Mouse (Mus musculus) myocyte (in vitro differentiated cells): Measurements from ENCODE around the gene Exosc5. TPM values are rescaled to one million over a fixed set of nuclear protein-coding genes. Genes with fewer than 3 reads are reported as not detected.
A peak's percentile ranks its signal among the peaks of the same experiment; 100 is the strongest.

Experiments used
- H3K27me3 ChIP-seq: one replicate; pipeline ENCODE4 v1.6.1; 2011; ENCODE audit not compliant: control insufficient read depth, insufficient read depth, insufficient read length
- H3K36me3 ChIP-seq: one replicate; pipeline ENCODE4 v1.6.1; 2011; ENCODE audit not compliant: control insufficient read depth, insufficient read depth
- H3K4me2 ChIP-seq: one replicate; pipeline ENCODE4 v1.6.1; 2011; ENCODE audit warnings: low read depth, control low read depth
- H3K4me3 ChIP-seq: one replicate; pipeline ENCODE4 v1.5.1; 2011; ENCODE audit warnings: mild to moderate bottlenecking, control low read depth, moderate library complexity
- H3K79me2 ChIP-seq: one replicate; pipeline ENCODE4 v1.6.1; 2011; ENCODE audit not compliant: control insufficient read depth, insufficient read depth
- H3ac ChIP-seq: one replicate; pipeline ENCODE4 v1.6.1; 2011; ENCODE audit not compliant: control insufficient read depth, insufficient read length
- CEBPB ChIP-seq: IDR thresholded peaks from 2 replicates; pipeline ENCODE4 v1.6.1; 2011; ENCODE audit warnings: mild to moderate bottlenecking, moderate library complexity; ENCODE audit not compliant: poor library complexity, insufficient read depth, severe bottlenecking
- E2F4 ChIP-seq: IDR thresholded peaks from one replicate; pipeline ENCODE4 v1.6.1; 2011; ENCODE audit warnings: mild to moderate bottlenecking, control low read depth, moderate library complexity; ENCODE audit not compliant: insufficient read depth
- MAX ChIP-seq: IDR thresholded peaks from one replicate; pipeline ENCODE4 v1.6.1; 2011; ENCODE audit warnings: low read depth, mild to moderate bottlenecking, control low read depth
- MYOD1 ChIP-seq, 3 experiments: IDR thresholded peaks; one replicate each; pipeline ENCODE4 v1.6.1; 2011; ENCODE audit warnings: control low read depth in 2 of 3, low read depth in 2 of 3, mild to moderate bottlenecking in 2 of 3, moderate library complexity in 1 of 3; ENCODE audit not compliant: insufficient read length in 2 of 3, control insufficient read depth in 1 of 3
- MYOG ChIP-seq, 3 experiments: IDR thresholded peaks; one replicate each; pipeline ENCODE4 v1.6.1; 2011; ENCODE audit warnings: control low read depth in 2 of 3, low read depth in 2 of 3, mild to moderate bottlenecking in 2 of 3; ENCODE audit not compliant: insufficient read length in 2 of 3, control insufficient read depth in 1 of 3, insufficient read depth in 1 of 3
- POLR2A ChIP-seq: IDR thresholded peaks from one replicate; pipeline ENCODE4 v1.6.1; 2011; ENCODE audit warnings: low read depth, mild to moderate bottlenecking, control low read depth, moderate library complexity; ENCODE audit not compliant: insufficient read length
- POLR2AphosphoS2 ChIP-seq: IDR thresholded peaks from one replicate; pipeline ENCODE4 v1.6.1; 2011; ENCODE audit warnings: low read depth, control low read depth; ENCODE audit not compliant: insufficient read length
- REST ChIP-seq: IDR thresholded peaks from one replicate; pipeline ENCODE4 v1.6.1; 2011; ENCODE audit warnings: mild to moderate bottlenecking, control low read depth, moderate library complexity; ENCODE audit not compliant: insufficient read depth, insufficient read length
- SRF ChIP-seq: IDR thresholded peaks from one replicate; pipeline ENCODE4 v1.6.1; 2011; ENCODE audit warnings: low read depth; ENCODE audit not compliant: control insufficient read depth, insufficient read length
- TCF12 ChIP-seq: IDR thresholded peaks from one replicate; pipeline ENCODE4 v1.6.1; 2011; ENCODE audit warnings: mild to moderate bottlenecking, control low read depth; ENCODE audit not compliant: poor library complexity, insufficient read depth, severe bottlenecking
- TCF3 ChIP-seq: IDR thresholded peaks from one replicate; pipeline ENCODE4 v1.6.1; 2011; ENCODE audit warnings: low read depth, control low read depth; ENCODE audit not compliant: insufficient read length
- USF1 ChIP-seq: IDR thresholded peaks from one replicate; pipeline ENCODE4 v1.6.1; 2011; ENCODE audit warnings: low read depth, mild to moderate bottlenecking, control low read depth, moderate library complexity
- polyA plus RNA-seq: library from polyadenylated mRNA; unstranded; fragments of >200 nt; fragmentation: generic; extraction: Trizol; gene quantifications from one replicate; pipeline ENCODE4 v1.2.1, GENCODE M21; 2012; ENCODE audit warnings: missing spikeins

The Exosc5 gene
- polyA plus RNA-seq, 1 experiment = 43.5 TPM

DNA sequence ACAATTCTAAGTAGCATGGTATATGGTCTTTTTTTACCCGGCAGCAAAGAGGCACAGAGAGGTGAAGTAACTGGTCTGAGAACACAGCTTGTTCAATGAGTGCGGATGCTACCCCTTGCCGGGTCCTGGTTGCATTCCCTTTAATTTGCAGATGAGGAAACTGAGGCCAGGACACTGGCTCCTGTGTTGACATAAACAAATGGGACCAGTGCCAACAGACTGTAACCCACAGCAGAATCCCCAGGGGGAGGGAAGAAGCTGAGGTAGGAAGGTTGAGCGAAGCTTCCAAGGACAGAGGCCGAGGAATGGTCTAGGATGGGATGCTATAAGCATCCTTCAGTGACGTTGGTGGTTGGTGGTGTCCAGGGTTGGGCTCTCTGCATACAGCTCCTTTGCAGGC is 16.4 kb downstream of the Exosc5 start:
- H3K4me3 ChIP-seq = no peak overlapping the region
- H3K4me2 ChIP-seq = no peak overlapping the region
- H3ac ChIP-seq = no peak overlapping the region
- TF ChIP-seq MAX (no peak), TCF3 (no peak)
- H3K27me3 ChIP-seq = peaks cover 4% of the 10 kb centered on the region
- no peaks in the 10 kb centered on the region for H3K36me3 ChIP-seq
- no peaks in the 10 kb centered on the region for H3K79me2 ChIP-seq

DNA sequence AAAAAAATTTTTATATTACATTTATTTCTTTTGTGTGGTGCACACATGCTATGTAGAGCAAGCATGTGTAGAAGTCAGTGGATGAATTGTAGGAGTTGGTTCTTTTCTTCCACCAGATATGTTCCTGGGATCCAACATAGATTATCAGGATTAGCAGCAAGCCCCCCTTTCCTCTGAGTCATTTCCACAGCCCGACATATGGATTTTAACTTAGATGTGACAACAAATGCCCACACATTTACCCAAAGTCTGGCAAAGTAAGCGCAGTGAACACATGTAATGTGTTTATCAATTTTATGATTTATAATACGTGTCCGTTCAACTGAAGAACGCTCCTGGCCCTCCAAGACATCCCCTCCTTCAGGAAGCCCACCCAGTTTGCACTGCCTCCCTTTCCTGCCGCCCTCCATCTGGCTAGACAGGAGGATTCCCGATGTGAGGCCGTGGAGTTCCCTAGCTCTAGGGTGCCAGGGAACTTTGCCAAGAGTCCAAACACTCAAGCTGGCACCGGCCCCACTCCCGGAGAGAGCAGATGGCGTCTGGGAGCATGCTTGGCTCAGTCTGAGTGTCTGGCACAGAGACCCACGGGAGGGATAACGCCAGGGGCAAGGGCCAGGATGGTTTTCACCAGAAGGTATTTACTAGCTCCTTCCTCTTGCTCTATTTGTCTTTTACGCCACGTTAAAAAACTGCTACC is 17.3 kb downstream of the Exosc5 start:
- TF ChIP-seq MYOG (IDR thresholded peaks at IDR 0.05; ENCODE audit: control insufficient read depth in 1 of 3, insufficient read depth in 1 of 3, insufficient read length in 2 of 3, low read depth in 2 of 3) = peak in 1 of 3 experiments; percentile 67
- TF ChIP-seq MYOD1 (IDR thresholded peaks at IDR 0.05; ENCODE audit: control insufficient read depth in 1 of 3, insufficient read length in 2 of 3, low read depth in 2 of 3) = peak in 2 of 3 experiments; percentile 37 to 38
- no peak for TF ChIP-seq USF1
- TF ChIP-seq E2F4 = no peak
- no peak for TF ChIP-seq MAX
- Histone ChIP-seq H3K36me3 (no peaks in the 10 kb centered on the region), H3ac (no peak overlapping the region), H3K79me2 (no peaks in the 10 kb centered on the region), H3K27me3 (peaks cover 4% of the 10 kb centered on the region), H3K4me2 (peak overlapping the region; percentile 42), H3K4me3 (no peak overlapping the region)

DNA sequence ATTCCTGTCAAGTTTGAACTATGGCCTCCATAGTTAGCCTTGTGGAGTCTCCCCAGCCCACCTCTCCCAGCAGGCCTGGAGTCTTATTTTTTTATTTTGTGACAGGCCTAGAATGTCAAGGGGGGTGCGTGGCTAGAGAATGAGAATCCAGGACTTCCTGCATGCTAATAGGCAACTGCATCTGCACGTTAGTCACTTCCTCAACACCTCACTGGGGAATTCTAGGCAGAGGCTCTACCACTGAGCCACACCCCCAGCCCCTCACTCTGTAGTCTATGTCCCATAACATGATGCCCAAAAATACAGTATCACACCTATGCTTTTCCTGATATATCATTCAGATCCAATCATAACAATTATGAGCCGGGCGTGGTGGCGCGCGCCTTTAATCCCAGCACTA is 18.0 kb downstream of the Exosc5 start:
- TF ChIP-seq MYOD1 (IDR thresholded peaks at IDR 0.05; ENCODE audit: control insufficient read depth in 1 of 3, insufficient read length in 2 of 3, low read depth in 2 of 3) (no peak), REST (no peak), CEBPB (no peak), SRF (no peak), POLR2A (no peak), TCF12 (no peak), POLR2AphosphoS2 (no peak), E2F4 (no peak), TCF3 (no peak), MYOG (IDR thresholded peaks at IDR 0.05; ENCODE audit: control insufficient read depth in 1 of 3, insufficient read depth in 1 of 3, insufficient read length in 2 of 3, low read depth in 2 of 3) (no peak), MAX (no peak), USF1 (no peak)
- Histone ChIP-seq H3K27me3 (peaks cover 4% of the 10 kb centered on the region), H3K4me2 (no peak overlapping the region), H3K36me3 (no peaks in the 10 kb centered on the region), H3K79me2 (peaks cover 5% of the 10 kb centered on the region), H3K4me3 (no peak overlapping the region), H3ac (no peak overlapping the region)

DNA sequence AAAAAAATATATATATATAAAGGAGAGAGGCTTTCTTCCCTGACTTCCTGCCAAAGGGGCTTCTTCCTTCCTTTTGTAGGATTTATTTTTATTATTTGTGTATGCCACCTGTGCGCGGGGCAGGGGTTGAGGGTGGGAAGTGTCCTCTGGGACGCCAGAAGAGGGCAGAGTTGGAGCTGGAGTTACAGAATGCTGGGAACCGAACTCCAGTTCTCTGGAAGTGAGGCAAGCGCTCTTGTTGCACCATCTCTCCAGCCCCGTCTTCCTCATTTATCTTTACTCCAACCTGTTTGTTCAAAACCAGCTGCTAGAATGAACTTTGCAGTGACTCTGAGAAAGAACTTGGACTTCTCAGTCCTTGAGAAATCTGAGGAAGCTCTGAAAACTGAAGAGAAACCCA is 21.0 kb downstream of the Exosc5 start:
- no peaks in the 10 kb centered on the region for H3K36me3 ChIP-seq
- H3K27me3 ChIP-seq = no peaks in the 10 kb centered on the region
- H3ac ChIP-seq = no peak overlapping the region
- H3K4me3 ChIP-seq = peak overlapping the region; percentile 39
- H3K4me2 ChIP-seq = peak overlapping the region; percentile 99
- TF ChIP-seq REST = no peak
- TF ChIP-seq CEBPB = peak; percentile 24; the same call in 1 of the 2 replicates
- TF ChIP-seq TCF3 = no peak
- no peak for TF ChIP-seq USF1
- no peak for TF ChIP-seq TCF12
- H3K79me2 ChIP-seq = peaks cover 5% of the 10 kb centered on the region

DNA sequence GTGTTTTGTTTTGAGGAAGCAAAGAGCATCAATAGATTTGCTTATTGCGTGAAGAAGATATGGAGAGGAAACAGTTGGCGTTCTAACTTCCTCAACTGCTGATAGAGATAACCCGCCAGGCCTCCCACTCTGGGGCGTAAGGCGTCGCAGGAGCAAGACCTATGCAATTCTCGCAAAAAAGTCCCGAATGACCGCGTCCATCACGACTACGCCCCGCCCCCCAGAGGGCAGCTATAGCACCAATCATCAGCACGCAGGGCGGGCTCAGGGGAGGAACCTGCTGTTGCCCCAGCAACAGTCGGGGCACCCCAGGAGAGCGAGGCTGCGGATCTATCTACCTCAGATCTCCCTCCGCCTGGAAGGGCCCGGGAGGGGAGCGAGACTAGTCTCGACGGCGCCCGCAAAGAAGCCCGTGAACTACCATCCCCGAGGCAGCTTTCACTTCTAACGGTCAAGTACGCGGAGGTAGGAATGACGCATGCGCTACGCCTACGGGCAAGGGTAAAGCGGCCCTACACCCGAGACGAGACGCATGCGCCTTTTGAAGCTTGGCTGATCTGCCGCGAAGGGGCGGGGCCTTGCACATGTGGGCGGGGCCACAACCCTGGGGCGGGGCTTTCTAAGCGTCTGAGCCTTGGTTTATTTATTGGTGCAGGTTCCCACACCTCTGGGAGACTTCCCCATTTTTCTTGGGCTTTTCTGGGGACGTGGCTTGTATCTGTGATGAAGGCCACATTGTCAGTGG is 21.7 kb downstream of the Exosc5 start, which contains the start of gene B9d2:
TSS of gene B9d2 (plus strand) at position 267 of the 745 bp plus-strand sequence.
- TF ChIP-seq MYOD1 (IDR thresholded peaks at IDR 0.05; ENCODE audit: control insufficient read depth in 1 of 3, insufficient read length in 2 of 3, low read depth in 2 of 3) (no peak), POLR2AphosphoS2 (peak; percentile 80), CEBPB (peak; percentile 66), POLR2A (peak; percentile 70)
- no peaks in the 10 kb centered on the region for H3K27me3 ChIP-seq
- peak within 1 kb of the TSS; percentile 99 for H3K4me2 ChIP-seq
- peak within 1 kb of the TSS; percentile 39 for H3K4me3 ChIP-seq
- no peak within 1 kb of the TSS for H3ac ChIP-seq
- H3K36me3 ChIP-seq = no peaks in the 10 kb centered on the region
- peaks cover 5% of the 10 kb centered on the region for H3K79me2 ChIP-seq
